Mouse (Mus musculus) bone marrow macrophage, adult 2 months (primary cell): ENCODE measurements around the gene Mef2d.

ENCODE experiments used
- CTCF ChIP-seq: IDR thresholded peaks from 2 replicates; pipeline ENCODE4 v1.5.1; 2012; ENCODE audit warnings: low read depth, mild to moderate bottlenecking, low read length, moderate library complexity
- POLR2A ChIP-seq: IDR thresholded peaks from 2 replicates; pipeline ENCODE4 v1.6.1; 2012; ENCODE audit warnings: mild to moderate bottlenecking, low read depth, low read length, borderline replicate concordance

DNA sequence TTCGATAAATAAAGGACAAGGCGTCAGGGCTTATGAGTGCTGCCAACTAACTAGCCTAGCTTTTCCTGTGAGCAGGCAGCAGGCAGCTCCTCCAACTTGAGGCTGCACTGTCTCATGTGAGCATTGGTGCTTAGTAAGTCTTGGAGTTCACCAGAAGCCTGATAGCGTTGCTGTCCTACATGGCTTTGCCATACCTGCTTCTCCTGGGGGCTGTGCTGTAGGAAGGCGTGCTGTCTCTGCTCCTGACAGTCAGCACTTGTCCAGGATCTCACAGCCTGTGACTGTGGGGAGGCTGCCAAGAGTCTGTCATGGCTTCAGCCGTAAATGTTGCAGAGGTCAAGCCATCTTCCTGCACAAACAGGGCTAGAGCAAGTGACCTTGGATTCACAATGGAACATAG is 23.9 kb downstream of the Mef2d start:
- no peak for TF ChIP-seq CTCF
- TF ChIP-seq POLR2A, result no peak
